Mouse (Mus musculus) neural tube, embryonic 13.5 days (tissue): ENCODE data around the gene Cadps. TPM values are rescaled to one million over a fixed set of nuclear protein-coding genes. Genes with fewer than 3 reads are reported as not detected.

Experiments used
- ATAC-seq: fragments of 200-750 bp; cut with Nextera tagmentation; 2 replicates; pipeline ENCODE4 v1.8.0; 2017; ENCODE audit warnings: low read depth, mild to moderate bottlenecking, moderate TSS enrichment, moderate library complexity
- H3K27ac ChIP-seq: fragments of 300-500 bp; sonication (generic); replicated peaks from 2 replicates; pipeline ENCODE4 v1.5.1; 2015; ENCODE audit warnings: moderate library complexity, mild to moderate bottlenecking, inconsistent platforms
- H3K27me3 ChIP-seq: fragments of 300-500 bp; sonication (generic); 2 replicates; pipeline ENCODE4 v1.6.1; 2015; ENCODE audit warnings: mild to moderate bottlenecking, inconsistent platforms
- H3K36me3 ChIP-seq: fragments of 300-500 bp; sonication (generic); 2 replicates; pipeline ENCODE4 v1.6.1; 2015; ENCODE audit warnings: mild to moderate bottlenecking, inconsistent platforms
- H3K4me1 ChIP-seq: fragments of 300-500 bp; sonication (generic); replicated peaks from 2 replicates; pipeline ENCODE4 v1.6.1; 2015; ENCODE audit warnings: inconsistent platforms
- H3K4me2 ChIP-seq: fragments of 300-500 bp; sonication (generic); 2 replicates; pipeline ENCODE4 v1.6.1; 2015; ENCODE audit warnings: inconsistent platforms, mild to moderate bottlenecking, moderate library complexity
- H3K4me3 ChIP-seq: fragments of 300-500 bp; sonication (generic); 2 replicates; pipeline ENCODE4 v1.5.1; 2015; ENCODE audit warnings: mild to moderate bottlenecking, inconsistent platforms
- H3K9ac ChIP-seq: fragments of 300-500 bp; sonication (generic); 2 replicates; pipeline ENCODE4 v1.6.1; 2015; ENCODE audit warnings: moderate library complexity, mild to moderate bottlenecking, inconsistent platforms
- H3K9me3 ChIP-seq: fragments of 300-500 bp; sonication (generic); 2 replicates; pipeline ENCODE4 v1.6.1; 2016; ENCODE audit warnings: inconsistent platforms
- WGBS: fragments of 180-500 bp; shearing (Covaris S2); methylation state at CpG from one replicate; pipeline ENCODE4 v1.1.7; 2015; 5-methylcytosine and 5-hydroxymethylcytosine counted together
- polyA plus RNA-seq: library from polyadenylated mRNA; unstranded; fragments of >200 nt; fragmentation: Nextera tagmentation; extraction: Ambion mirVana; gene quantifications from 2 replicates; pipeline ENCODE4 v1.2.1, GENCODE M21; 2015

Cadps gene
- polyA plus RNA-seq, 1 experiment from 2014 or later = 34.2 TPM

DNA sequence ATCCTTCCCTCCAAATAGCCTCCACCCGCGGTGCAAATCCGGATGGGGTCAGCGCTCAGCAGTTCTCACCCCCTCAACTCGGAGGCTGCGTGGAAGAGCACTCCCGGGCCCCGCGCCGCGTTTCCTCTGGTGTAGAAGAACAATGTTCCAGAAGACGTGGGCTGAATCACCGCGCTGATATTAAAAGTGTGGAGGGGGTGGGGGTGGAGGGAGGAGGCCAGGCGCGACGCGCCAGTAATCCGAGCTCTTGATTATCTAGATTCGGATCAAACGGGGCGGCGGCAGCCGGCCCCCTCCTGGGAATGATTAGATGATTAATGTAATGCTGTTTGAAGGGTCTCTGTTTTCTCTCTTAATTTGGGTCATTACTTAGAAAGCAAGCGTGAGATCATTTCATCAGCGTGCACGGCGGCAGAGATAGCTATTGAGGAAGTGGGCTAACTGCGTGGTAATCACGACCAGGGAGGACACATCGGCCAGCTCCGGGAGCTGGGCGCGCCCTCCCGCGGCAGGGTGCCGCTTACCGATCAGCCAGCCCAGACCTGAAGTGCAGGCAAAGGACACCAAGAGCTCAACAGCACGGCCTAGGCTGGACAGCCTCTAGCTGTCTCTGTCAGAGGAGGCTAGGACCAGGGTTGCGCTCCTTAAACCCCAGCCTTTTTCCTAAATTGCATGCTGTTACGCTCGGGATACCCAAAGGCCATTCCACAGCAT lies 481.6 kb downstream of the Cadps start:
- H3K27ac ChIP-seq = no peak overlapping the region
- 0 out of 2 replicates have a peak overlapping the region, but pooled peaks have one; percentile 1 for H3K4me2 ChIP-seq
- H3K9me3 ChIP-seq = no peaks in the 10 kb centered on the region
- H3K9ac ChIP-seq = no peak overlapping the region
- H3K36me3 ChIP-seq = no peaks in the 10 kb centered on the region
- ATAC-seq = no peak
- peaks cover 36% of the 10 kb centered on the region for H3K4me1 ChIP-seq
- peaks cover 99% of the 10 kb centered on the region for H3K27me3 ChIP-seq
- WGBS = under 1% methylated on average over 42 of the region's 42 CpGs
- H3K4me3 ChIP-seq = no peak overlapping the region

DNA sequence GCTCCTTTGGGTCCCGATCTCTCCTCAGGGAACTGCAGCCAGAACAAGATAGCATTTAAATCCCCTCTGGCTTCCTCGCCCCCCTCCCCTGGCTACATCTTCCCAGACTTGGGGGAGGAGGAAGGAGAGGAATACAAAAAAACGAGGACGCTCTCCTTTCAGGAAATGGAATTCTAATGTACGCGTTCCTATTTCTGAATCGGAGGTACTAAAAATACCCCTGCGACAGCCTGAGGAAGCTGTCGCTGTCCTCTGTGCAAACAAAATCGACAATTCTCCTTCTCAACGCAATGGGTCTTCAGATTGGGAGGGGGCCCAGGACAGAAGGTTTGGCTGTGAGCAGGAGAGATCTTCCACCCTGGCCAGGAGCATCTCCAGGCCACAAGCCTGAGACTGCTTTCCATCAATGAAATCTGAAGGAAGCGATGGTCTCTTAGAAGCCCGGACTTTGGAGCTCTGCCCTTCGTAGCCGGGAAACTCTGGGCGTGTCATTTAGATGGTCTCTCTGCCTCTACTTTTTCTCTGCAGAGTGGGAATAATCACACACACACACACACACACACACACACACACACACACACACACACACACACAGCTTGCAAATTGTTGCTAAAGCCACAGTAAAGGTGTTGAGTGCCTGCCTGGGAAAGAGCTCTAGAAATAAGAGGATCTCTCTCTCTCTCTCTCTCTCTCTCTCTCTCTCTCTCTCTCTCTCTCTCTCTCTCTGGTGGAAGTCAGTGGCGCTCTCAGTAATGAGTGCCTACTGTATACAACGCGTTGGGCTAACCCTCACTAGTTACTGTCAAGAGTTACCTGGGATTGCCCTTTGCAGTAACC lies 482.4 kb downstream of the Cadps start:
- no peak for ATAC-seq
- Histone ChIP-seq H3K4me3 (no peak overlapping the region), H3K27me3 (peaks cover 99% of the 10 kb centered on the region), H3K9me3 (no peaks in the 10 kb centered on the region), H3K36me3 (no peaks in the 10 kb centered on the region), H3K4me1 (peaks cover 29% of the 10 kb centered on the region), H3K4me2 (no peak overlapping the region), H3K27ac (no peak overlapping the region), H3K9ac (no peak overlapping the region)
- 1% methylated on average over 19 of the region's 19 CpGs for WGBS

DNA sequence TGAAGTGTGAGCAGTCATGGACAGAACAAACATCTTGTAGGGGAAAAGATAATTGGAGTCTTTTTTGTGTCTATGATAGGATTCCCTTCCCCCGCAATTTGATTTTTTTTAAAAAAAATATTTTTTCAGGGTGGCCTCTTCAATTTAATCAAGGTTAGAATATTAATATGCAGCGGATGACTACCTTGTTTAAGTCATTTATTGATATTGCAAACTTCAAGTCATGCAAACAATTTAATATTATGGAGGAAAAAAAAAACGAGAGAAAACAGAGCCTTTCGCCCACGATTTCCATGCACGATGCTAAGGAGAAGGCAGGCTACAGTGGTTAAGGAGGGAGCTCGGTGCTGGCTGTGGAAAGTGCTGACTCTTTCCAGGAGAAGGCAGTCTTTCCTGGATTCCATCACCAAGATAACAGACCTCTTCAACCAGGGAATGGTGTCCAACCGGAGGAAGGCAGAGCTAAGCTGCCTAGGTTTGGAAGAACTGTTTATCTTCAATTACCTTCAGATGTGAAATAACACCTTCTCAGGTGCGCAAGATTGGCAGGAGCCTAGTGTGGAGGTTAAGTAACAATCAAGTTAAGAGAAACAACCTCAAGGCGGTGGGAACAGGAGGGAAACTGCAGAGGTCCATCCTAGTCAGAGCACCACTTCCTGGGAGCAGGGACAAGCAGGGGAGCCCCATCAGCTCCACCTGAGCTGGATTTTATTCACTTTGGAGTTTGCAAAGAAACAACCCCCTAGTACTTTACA lies 483.9 kb downstream of the Cadps start:
- no peak overlapping the region for H3K27ac ChIP-seq
- H3K9me3 ChIP-seq = no peaks in the 10 kb centered on the region
- H3K9ac ChIP-seq = no peak overlapping the region
- WGBS = under 1% methylated on average over 10 of the region's 10 CpGs
- ATAC-seq = no peak
- H3K36me3 ChIP-seq = no peaks in the 10 kb centered on the region
- no peak overlapping the region for H3K4me2 ChIP-seq
- peaks cover 17% of the 10 kb centered on the region for H3K4me1 ChIP-seq
- H3K27me3 ChIP-seq = peaks cover 99% of the 10 kb centered on the region
- no peak overlapping the region for H3K4me3 ChIP-seq

DNA sequence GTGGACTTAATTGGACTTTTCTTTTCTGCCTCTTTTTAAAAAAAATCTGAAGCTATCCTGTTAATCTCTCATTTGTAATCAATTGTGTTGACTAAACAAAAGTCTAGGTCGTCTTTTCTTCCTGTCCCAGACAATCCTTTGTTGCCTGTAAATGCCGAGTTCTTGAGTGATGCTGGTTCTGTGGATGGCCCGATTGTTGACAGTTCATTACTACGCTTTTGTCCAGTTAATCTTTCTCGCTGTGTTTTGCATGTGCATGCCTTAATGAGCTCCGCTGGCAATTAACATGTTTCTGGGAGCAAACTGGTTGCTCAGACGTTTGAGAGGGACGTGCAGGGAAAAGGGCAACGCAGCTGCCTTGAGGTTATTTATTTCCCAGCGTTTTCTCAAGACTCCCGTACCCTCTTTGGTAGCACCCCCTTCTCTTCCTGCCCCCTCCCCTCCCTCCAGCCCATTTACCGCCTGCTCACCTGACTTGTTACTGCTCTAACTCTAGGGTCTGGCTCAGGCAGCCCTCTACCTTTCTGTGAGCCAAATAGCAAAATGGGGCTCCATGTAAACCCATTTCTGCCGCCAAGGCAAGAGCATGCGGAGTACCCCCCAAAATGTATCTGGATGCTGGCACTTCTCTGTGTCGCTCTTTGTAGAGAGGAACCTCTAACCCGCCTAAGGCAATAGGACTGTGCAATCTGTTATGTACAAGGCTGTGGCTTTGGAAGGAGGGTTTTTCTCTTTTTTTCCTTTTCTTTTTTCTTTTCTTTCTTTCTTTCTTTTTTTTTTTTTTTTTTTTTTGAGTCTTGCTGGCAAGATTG lies 484.7 kb downstream of the Cadps start:
- Histone ChIP-seq H3K27ac (no peak overlapping the region), H3K36me3 (no peaks in the 10 kb centered on the region), H3K4me2 (no peak overlapping the region), H3K27me3 (peaks cover 99% of the 10 kb centered on the region), H3K9me3 (no peaks in the 10 kb centered on the region), H3K4me1 (peaks cover 17% of the 10 kb centered on the region), H3K4me3 (no peak overlapping the region), H3K9ac (no peak overlapping the region)
- WGBS = under 1% methylated on average over 16 of the region's 16 CpGs
- ATAC-seq = peak; percentile 59; the same call in 1 of the 2 replicates

DNA sequence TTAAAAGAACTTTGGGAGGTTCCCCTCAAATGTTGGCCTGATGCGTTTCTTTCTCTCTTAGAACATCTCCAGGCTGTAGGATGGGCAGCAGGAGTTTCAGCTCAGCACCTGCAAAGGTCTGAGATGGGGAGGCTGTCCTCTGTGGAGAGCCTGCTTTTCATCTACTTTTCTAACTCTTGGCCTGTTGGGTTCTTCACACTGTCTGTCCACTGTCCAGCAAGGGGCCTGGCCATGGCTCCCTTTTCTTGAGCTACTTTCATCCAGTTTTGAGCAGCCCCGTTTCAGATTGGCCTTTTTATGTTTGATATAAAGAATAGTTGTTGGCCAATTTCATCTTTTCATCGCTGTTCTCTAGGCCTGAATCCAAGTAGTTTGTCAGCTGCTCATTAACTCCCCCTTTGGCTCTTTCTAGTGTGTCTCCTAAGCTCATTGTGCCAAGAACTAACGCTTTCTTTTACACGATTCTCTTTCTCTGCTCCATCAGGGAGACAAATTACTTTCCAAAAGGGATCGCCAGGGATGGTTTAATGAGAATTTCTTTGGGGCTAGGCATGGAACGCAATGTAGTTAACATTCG lies 485.4 kb downstream of the Cadps start:
- ATAC-seq = no peak
- Histone ChIP-seq H3K36me3 (no peaks in the 10 kb centered on the region), H3K9me3 (no peaks in the 10 kb centered on the region), H3K27me3 (peaks cover 99% of the 10 kb centered on the region), H3K4me3 (no peak overlapping the region), H3K27ac (no peak overlapping the region), H3K4me1 (peaks cover 17% of the 10 kb centered on the region), H3K9ac (no peak overlapping the region), H3K4me2 (no peak overlapping the region)
- 3% methylated on average over 8 of the region's 8 CpGs for WGBS

DNA sequence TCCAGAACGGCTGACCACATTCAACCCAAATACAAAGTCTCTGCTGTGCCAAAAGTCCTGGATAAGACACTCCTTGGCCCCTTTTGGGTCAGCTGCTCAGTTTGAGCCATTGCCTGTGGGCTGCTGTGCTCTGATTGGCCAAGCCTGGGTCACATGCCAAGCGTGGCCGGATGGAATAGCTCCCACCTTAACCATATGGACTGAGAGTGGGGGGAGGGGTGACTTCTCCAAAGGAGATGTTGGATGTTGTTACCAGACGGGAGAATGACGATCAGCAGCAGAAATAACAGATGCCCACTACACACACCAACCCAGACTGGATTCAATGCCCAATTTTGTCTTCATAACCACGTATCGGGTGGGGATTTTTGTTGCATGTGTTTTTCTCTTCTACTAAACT lies 488.0 kb downstream of the Cadps start:
- Histone ChIP-seq H3K9me3 (no peaks in the 10 kb centered on the region), H3K4me2 (no peak overlapping the region), H3K36me3 (no peaks in the 10 kb centered on the region), H3K27ac (no peak overlapping the region), H3K9ac (no peak overlapping the region), H3K27me3 (peaks cover 99% of the 10 kb centered on the region), H3K4me3 (no peak overlapping the region), H3K4me1 (peaks cover 6% of the 10 kb centered on the region)
- no peak for ATAC-seq
- WGBS = 43% methylated on average over 7 of the region's 7 CpGs

DNA sequence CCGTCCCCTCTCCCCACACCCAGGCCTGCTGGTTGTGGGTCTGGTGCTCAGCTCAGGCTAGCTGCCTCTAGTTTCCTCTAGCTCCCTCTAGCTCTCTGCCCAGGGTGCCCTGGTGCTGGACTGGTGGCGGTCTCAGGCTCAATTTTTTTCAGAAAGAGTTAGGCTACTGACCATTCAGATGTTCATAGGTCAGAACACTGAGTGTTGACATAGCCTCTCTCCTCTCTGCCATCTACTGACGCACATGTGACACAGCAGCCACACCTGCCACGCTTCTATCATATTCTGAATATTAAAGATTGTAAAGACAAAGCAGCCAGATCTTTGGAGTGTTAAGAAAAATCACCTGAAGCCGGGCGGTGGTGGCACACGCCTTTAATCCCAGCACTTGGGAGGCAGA lies 489.3 kb downstream of the Cadps start:
- Histone ChIP-seq H3K36me3 (no peaks in the 10 kb centered on the region), H3K4me1 (peaks cover 6% of the 10 kb centered on the region), H3K27me3 (peaks cover 99% of the 10 kb centered on the region), H3K9me3 (no peaks in the 10 kb centered on the region), H3K9ac (no peak overlapping the region), H3K4me3 (no peak overlapping the region), H3K27ac (no peak overlapping the region), H3K4me2 (no peak overlapping the region)
- WGBS = 83% methylated on average over 7 of the region's 7 CpGs
- no peak for ATAC-seq
